Mouse (Mus musculus): ENCODE data around the gene Lalba. TPM values are rescaled to one million over a fixed set of nuclear protein-coding genes. Genes with fewer than 3 reads are reported as not detected.
"Not testable (repeated sequence)": the region's sequence is repeated elsewhere in the genome, so short reads cannot be mapped to it uniquely, and the experiment has no call there.

Lalba gene
- not detected for polyA plus RNA-seq (2017; shearing (Covaris generic))

DNA sequence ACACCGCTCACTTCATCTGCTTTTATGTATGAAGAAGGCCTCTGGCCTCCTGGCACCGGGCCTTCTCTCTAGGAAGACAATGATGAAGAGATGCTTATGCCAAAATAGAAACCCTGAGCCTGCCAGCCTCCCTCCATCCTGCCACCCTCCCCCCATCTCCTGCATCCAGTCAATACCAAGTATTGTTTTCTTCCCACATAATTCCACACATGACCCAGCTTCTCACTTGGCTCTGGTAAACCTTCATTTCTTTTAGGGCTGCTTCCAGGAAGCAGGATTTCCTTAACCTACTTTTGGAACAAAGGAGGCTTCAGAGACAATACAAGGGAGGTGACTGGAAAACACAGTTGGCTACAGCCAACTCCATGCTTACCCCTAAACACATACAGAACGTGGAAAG is at the start of gene Lalba:
Gene Lalba (minus strand): TSS at position 21 of the 400 bp plus-strand sequence.
- no peak for ATAC-seq

DNA sequence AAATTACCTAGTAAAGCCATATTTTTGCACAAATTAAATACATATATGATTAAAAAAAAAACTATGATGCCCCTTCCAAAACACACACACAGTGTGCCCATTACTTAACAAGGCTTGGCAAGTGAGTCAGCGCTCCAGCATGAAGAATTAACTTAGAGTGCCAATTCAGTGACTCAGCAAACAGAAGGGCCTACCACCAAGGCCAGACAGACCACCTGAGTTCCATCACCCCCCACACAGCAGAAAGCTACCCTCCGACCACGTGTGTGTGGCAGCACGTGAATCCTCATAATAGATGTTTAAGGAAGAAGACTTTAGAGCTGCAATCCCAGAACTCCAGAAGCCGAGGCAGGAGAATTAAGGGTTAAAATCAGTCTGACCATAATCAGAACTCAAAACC is 49.8 kb upstream of the Lalba start:
- no peak for ATAC-seq

DNA sequence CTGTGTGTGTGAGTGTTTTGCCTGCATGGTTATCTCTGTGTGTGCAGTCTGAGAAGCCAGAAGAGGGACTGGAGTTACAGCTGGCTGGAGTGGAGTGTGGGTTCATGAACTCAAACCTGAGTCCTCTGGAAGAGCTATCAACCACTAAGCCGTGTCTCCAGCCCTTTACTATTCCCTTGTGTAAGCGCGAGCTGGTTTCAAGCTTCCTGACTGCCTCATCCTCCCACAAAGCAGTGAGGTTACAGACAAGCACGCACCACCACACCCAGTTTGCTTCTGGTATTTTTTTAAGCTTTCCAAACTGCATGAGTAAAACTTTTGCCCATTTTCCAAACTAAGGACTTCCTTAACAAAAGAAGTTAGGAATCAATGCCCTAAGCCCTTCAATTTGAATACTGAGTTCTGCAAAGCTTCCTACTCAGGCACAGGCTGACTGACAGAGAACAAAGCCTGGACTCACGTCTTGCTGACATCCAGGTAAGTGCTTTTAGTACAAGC is 45.6 kb upstream of the Lalba start:
- no peak for ATAC-seq

DNA sequence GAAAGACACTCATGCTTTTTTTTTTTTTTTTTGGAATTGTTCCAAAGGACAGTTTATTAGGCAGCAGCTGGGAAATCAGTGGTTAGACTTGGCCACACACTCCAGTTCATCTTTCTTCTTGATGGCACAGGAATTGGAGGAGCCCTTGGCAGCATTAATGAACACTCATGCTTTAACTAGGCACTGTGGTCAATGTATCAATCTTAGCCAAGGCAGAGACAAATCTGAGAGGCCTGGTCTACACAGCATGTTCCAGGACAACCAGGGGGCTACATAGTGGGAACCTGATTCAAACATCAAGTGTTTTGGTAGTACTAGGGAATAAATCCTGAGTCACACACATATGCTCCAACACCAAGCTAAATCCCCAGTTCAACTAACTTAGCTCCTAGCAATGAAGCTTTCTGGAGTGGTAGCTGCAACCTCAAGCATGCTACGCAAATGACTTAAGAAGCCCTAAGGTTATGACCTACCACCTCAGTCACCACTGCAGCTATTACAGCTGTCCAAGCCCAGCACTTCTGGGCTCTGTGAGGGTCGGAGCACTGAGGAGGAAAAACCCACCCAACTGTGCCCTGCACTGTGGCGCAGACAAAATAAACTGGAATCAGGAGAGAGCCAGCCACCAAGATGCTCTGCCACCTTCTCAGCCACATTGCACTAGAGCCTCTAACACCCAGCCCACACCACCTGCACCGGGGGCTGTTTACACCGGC is 44.7 kb upstream of the Lalba start:
- ATAC-seq = no peak

- ATAC-seq = no peak
Measured at GRCm38 (mm10) chr15:98526057-98526456, 43.5 kb upstream of the Lalba start.

- no peak for ATAC-seq
Measured at GRCm38 (mm10) chr15:98521245-98521644, 38.7 kb upstream of the Lalba start.

- ATAC-seq = peak; percentile 25
Measured at GRCm38 (mm10) chr15:98517380-98518355, 35.1 kb upstream of the Lalba start.

DNA sequence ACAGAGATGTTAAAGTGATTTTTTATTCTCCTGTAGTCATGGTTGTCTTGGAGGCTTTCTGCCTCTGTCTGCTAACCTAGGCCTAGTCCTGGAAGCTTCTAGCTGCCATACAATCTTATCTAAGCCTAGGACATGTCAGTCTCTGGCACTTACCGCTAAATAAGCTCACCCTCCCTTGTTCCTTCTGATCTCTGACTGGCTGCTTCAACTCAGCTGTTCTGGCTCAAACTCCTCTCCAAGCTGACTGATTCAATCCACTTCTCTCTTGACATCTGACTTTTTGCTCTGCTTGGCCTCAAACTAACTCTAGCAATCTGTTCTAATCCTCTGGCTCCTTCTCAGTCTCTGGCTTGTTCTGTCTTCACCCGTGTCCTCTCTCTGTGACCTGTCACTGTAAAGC is 32.3 kb upstream of the Lalba start:
- ATAC-seq = not testable (repeated sequence)

GRCm38 (mm10) chr15:98514146-98514545 is 31.6 kb upstream of the Lalba start:
- peak; percentile 67 for ATAC-seq

DNA sequence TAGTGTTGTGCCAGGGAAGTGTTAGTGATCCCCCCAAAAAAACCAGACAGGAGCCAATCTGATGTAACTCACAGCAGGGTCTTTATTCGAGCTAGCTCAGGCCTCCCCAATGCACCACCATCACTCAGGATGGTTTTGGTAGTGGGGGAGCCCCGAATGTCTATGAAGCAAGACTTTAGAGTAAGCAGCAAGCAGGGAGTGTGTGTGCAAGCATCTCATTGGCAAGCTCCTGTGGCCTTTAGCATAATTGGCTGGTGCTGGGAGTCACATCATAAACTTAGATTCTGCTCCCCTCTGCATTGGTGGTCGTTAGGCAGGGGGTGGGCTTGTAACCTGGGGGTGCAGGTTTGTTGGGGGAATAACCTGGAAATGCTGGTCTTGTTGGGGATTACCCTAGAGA is 31.2 kb upstream of the Lalba start:
- peak; percentile 25 for ATAC-seq

- no peak for ATAC-seq
Measured at GRCm38 (mm10) chr15:98512799-98513321, 30.3 kb upstream of the Lalba start.

DNA sequence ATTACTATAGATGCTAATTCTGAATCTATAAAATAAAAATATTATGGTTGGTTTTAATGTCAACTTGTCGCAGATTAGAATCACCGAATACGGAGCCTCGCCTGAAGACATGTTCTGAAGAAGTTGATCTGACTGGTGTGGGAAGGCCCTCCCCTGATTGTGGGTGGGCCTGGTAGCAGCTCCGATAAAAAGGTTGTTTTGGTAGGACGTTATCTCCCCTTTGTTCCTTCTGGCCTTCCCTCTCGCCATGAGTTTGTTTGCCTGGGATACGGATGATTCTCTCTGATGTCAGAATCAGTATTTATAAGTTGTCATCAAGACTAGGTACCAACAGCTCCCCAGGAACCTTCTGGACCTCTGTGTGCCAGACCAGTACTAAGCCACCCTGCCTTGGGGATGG is 29.7 kb upstream of the Lalba start:
- ATAC-seq = no peak

DNA sequence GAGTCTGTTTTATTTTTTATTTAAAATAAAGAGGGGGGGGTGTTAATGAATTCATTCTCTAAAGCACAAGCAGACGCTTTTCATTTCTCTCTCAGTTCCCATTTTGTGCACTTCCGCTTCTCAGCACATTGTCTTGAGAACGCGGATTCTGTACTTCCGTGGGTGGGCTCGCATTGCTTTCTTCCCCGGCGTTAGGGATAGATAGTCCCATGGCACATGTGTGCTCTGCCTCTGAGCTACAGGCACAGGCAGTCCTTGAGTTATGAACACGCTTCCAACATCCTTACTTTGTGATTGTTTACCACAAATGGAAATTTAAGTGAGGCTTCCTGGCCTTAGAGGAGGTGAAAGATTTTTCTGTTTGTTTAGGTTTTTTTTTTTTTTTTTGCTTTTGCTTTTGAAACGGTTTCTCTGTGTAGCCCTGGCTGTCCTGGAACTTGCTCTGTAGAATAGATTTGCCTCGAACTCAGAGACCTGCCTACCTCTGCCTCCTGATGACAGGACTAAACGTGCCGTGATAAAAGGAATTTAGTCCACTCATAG is 28.9 kb upstream of the Lalba start:
- no peak for ATAC-seq

DNA sequence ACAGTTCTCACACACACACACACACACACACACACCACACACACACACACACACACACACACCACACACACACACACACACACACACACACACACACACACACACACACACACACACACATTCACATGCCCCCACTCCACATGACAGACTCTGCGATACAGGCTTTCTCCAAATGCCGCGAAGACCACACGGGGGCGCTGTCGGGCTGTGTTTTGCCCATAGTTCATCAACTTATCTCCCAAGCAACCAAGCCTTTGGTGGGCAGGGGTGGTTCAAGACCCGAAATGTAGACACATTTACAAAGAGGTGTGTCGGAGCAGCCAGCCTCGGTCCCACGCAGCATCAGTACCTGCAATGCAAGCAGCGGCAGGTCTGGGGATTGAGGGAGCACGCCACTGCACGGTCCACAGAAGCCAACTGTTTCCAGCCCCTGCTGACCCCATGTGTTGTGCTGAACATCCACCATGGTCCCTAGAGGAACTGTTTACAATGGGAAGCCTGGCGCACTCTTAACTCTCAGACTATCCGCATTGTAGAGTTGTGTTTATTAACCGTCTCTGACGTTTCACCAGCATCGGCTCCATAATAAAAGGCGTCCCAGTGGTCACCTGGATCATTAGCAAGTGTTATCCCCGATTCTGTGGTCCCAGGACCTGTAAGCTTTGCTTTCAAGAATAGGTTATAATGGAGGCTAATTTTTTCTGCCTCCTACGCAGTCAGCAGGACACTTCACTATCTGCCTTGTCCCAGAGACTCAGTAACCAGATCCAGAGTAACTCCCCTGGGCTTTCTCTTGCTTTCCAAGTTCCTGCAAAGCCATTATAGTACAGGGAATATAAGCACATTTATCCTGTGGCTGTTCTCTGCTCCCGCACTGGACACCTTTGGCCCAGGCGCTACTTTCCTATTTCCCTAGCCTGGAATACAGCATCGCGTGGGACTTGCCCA is 28.2 kb upstream of the Lalba start:
- ATAC-seq = peak; percentile 50

- no peak for ATAC-seq
Measured at GRCm38 (mm10) chr15:98509387-98509786, 26.9 kb upstream of the Lalba start.

- ATAC-seq = no peak
Measured at GRCm38 (mm10) chr15:98507321-98507720, 24.8 kb upstream of the Lalba start.

DNA sequence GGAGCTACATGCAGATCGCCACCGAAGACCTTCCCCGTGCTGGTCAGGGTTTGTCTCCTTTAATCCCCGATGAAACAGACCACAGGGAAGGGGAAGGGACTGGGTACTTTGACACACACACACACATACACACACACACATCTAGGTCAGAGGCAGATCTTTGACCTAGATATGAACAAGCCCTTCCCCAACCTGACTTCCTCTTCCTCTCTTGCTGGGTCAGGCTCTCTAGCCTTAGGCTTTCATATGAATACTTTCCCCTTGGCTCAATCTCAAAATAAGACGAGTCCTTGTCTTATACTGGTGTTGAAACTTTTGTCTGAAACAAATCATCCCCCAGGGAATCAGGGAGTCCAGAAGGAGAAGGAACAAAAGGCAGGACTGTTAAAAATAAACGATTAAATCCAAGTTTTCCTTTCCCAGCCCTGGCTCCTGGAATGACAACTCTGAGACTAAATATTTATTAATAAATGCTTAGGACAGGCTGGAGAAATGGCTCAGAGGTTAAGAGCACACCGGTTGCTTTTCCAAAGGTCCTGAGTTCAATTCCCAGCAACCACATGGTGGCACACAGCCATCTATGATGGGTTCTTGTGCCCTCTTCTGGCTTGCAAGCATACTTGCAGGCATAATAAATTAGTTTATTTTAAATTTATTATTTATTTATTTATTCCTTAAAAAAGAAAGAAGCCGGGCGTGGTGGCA is 23.9 kb upstream of the Lalba start:
- ATAC-seq = no peak

GRCm38 (mm10) chr15:98504514-98504913 is 22.0 kb upstream of the Lalba start:
- peak; percentile 41 for ATAC-seq

DNA sequence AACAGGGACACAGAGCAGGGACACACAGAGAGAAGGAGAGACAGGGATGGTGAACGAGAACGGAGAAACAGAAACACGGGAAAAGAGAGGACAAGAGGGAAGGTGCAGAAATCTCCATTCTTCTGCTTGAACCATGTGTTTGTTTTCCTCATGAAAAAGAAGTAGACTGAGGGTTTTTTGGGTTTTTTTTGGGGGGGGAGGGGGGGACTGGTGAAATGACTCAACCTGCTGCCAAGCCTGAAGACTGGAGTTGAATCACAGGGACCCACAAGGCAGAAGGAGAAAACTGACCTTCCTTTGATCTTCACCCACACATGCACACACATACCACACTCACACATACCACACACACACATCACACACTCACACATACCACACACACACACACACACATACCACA is 20.8 kb upstream of the Lalba start:
- no peak for ATAC-seq

DNA sequence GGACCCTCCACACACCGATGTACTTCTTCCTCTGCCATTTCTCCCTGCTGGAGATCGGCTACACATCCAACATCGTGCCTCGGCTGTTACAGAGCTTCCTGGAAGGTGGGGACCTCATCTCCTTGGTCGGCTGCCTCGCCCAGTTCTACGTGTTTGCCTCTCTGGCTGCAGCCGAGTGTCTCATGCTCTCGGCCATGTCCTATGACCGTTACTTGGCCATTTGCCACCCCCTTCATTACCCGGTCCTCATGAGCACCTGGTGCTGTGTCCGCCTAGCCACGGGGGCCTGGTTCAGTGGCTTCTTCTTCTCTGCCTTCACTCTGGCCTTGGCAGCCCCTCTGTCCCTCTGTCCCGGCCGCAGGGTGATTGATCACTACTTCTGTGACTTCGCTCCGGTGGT is 15.1 kb upstream of the Lalba start:
- ATAC-seq = no peak

GRCm38 (mm10) chr15:98492102-98492501 is 9.6 kb upstream of the Lalba start, which contains the start of gene Olfr279:
Olfr279 (plus strand) TSS chr15:98492402.
- no peak for ATAC-seq

Measured in inflammation-experienced regulatory T-cells, adult 6 months (primary cell).